Mouse (Mus musculus): Measurements from ENCODE around the gene Aff1.
A peak's percentile ranks its signal among the peaks of the same experiment; 100 is the strongest.

Aff1 gene

GRCm38 (mm10) chr5:103691624-103692530, at the start of gene Aff1:
Aff1 (plus strand) TSS chr5:103692374.
- peak; percentile 91 for DNase-seq (ENCODE audit: extremely low spot score, low spot score)

DNA sequence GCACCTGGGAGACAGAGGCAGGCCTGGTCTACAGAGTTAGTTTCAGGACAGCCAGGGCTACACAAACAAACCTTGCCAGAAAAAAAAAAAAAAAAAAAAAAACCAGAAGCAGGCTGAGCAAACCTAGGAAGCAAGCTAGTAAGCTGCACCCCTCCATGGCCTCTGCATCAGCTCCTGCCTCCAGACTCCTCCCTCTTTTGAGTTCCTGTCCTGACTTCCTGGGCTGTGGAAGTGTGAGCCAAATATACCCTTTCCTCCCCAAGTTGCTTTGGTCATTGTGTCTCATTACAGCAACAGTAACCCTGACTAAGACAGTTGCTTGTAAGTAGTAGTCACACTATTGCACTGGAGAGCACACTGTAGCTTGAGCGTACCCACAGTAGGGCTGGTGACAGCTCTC, 48.0 kb upstream of the Aff1 start:
- DNase-seq (ENCODE audit: extremely low spot score, low spot score) = no peak

GRCm38 (mm10) chr5:103647320-103647719, 44.9 kb upstream of the Aff1 start:
- DNase-seq (ENCODE audit: extremely low spot score, low spot score) = no peak

GRCm38 (mm10) chr5:103654225-103654624, 37.9 kb upstream of the Aff1 start:
- DNase-seq (ENCODE audit: extremely low spot score, low spot score) = peak; percentile 50

GRCm38 (mm10) chr5:103654780-103655179, 37.4 kb upstream of the Aff1 start:
- no peak for DNase-seq (ENCODE audit: extremely low spot score, low spot score)

DNA sequence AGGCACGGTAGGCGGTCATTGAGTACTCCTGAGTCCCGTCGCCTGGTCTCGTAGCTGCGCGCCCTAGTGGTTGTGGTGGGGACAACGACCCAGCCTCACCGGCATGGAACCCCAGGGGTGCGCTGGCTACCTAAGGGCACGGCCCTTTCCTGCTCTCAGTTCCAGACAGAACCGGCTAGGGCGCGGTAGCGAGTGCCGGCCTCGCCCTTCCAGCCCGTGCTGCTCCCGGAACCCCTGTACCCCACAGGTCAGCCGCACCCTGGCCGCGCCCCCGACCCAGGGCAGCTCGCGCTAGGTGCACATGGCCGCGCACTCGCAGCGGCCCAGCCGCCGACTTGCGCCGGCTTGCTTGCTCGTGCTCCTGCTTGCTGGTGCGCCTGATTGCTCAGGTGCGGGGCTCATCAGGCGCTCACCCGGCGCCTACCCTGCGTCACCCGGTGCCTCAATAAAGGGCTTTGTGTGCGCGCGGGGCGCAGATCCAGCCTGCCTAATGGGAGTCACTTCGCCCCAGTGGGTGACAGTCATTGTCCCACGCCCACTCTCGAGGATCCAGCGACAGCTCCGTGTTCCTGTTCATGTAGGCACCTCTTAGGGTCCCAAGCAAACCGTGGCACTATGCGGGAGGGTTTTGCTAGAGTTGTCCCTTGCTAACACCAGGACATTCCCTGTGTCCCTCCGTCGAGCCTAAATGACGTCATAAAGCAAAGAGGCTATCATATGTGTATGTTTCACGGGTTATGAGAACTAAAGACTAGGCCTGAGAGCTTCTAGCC, 36.6 kb upstream of the Aff1 start, which contains the start of gene 1700016H13Rik:
1700016H13Rik (minus strand) TSS at position 665 of the 773 bp plus-strand sequence.
- DNase-seq (ENCODE audit: extremely low spot score, low spot score) = peak; percentile 84

- DNase-seq (ENCODE audit: extremely low spot score, low spot score) = no peak
Observed at GRCm38 (mm10) chr5:103658921-103659320, 33.3 kb upstream of the Aff1 start.

DNA sequence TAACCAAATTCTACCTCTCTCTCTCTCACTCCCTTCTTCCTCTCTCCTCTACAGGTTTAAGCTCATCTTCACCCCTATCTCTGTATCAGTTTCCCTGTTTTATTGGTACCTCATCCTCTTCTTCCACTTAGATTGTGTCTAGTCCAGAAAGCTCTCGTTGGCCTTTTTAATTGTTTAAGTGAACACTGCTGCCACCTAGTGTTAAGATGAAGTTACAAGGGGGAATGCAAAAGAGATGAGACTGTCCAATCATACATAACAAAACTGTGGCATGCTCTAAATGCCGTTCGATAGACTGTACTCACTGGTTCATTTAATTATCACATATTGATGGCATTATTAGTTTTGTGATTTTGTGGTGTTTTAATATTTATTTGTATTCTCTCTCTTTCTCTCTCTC, 32.6 kb upstream of the Aff1 start:
- no peak for DNase-seq (ENCODE audit: extremely low spot score, low spot score)

GRCm38 (mm10) chr5:103664932-103665331, 27.2 kb upstream of the Aff1 start:
- no peak for DNase-seq (ENCODE audit: extremely low spot score, low spot score)

DNA sequence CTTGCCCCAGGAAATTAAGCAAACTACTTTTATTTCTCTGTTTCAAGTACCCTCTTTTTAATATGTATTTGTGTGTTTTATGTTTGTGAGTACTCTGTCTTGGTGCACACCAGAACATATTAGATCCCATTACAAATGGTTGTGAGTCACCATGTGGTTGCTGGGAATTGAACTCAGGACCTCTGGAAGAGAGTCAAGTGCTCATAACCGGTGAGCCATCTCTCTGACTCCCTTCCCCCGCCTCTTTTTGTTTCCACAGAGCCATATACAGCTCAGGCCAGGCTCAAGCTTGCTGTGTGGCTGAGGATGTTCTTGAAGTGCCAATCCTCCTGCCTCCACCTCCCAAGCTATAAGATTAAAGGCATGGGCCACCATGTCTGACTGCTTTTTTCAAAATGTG, 26.3 kb upstream of the Aff1 start:
- DNase-seq (ENCODE audit: extremely low spot score, low spot score) = no peak

DNA sequence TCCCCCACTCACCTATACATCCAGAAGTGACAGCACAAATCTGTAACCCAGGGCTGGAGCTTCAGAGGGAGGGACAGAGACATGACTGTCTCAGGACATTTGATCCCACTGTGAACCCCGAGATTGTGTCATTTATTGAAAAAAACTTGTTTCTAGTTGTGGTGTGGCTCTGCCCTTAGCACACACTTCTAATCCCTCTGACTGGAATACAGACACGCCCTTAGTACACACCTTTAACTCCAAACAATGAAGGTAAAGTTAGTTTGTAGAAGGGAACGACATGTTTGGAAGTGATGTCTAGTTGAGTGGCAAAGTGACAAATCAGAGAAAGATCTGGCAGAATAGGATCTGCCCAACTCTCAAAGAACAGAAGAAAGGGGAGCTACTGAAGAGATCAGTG, 20.3 kb upstream of the Aff1 start:
- DNase-seq (ENCODE audit: extremely low spot score, low spot score) = no peak

DNA sequence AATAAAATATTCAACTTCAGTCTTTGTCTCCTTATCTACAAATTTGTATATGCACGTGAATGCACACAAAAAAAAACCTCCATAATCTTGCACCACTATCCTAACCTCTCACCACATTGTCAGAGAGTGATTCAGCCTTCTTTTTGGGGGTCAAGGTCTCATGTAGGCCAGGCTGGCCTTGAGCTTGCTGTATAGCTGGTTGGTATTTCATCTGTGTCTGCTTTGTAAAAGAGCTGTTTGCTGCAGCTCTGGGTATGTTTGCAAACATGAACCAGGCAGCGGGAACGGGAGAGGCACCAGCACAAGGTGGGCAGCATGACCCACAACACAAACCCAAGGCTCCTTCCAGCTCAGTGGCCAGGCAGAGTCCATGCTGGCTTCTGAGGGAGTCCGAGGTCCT, 18.6 kb upstream of the Aff1 start:
- no peak for DNase-seq (ENCODE audit: extremely low spot score, low spot score)

GRCm38 (mm10) chr5:103674482-103674881, 17.7 kb upstream of the Aff1 start:
- DNase-seq (ENCODE audit: extremely low spot score, low spot score) = no peak

GRCm38 (mm10) chr5:103676289-103676881, 15.8 kb upstream of the Aff1 start:
- no peak for DNase-seq (ENCODE audit: extremely low spot score, low spot score)

DNA sequence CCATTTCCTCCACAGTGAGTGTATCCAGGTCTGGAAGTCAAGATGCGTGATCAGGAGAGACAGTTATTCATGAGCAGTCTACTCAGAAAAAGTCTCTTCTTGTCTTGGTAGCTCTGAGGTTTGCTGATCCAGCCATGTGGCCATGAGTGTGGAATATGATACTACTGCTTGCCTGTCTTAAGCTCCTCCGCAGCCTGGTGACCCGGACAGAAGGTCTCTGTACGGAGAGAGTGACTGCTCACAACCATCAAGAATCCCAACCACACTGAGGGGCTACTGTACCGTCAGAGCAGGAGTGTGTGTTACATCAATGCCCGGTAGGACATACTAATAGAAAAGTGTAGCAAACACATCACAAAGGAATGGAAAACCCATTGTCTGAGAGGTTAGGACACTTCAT, 14.3 kb upstream of the Aff1 start:
- no peak for DNase-seq (ENCODE audit: extremely low spot score, low spot score)

GRCm38 (mm10) chr5:103678974-103679373, 13.2 kb upstream of the Aff1 start:
- DNase-seq (ENCODE audit: extremely low spot score, low spot score) = no peak

GRCm38 (mm10) chr5:103680381-103680780, 11.8 kb upstream of the Aff1 start:
- peak; percentile 74 for DNase-seq (ENCODE audit: extremely low spot score, low spot score)

GRCm38 (mm10) chr5:103681824-103682223, 10.3 kb upstream of the Aff1 start:
- no peak for DNase-seq (ENCODE audit: extremely low spot score, low spot score)

DNA sequence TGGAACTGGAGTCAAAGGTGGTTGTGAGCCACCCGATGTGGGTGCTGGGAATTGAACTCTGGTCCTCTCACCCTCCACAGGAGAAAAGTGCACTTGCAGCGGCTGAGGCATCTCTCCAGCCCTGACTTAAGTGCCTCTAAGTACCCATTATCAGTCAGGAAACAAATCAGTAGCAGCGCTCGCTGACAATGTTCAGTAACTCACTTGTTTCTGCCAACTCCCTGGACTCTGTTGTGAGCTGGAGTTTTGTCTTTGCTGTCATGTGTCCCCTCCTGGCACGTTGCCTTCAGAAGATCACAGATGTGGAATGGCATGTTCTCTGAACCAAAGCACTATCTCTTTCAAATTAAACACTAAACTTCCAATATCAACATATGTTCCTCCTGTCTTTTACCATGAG, 2.5 kb upstream of the Aff1 start:
- no peak for DNase-seq (ENCODE audit: extremely low spot score, low spot score)

DNA sequence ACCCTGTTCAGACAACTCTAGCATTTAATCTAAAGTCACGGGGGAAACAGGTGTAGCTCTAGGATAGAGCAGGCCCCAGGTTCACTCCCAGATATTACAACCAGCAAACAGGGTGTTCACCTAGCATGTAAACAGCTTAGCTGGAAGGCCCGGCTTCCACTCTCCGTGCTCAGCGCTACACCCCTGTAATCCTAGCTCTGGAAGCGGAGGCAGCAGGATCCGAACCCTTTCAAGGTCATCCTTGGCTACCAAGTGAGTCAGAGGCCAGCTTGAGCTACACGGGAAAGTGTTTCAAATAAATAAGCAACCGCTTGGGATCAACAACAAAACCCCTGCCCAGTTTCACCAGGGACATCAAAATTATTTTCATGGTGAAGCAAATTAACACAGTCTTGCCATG, 2.0 kb upstream of the Aff1 start:
- DNase-seq (ENCODE audit: extremely low spot score, low spot score) = no peak

GRCm38 (mm10) chr5:103691171-103691570, 1.0 kb upstream of the Aff1 start:
- no peak for DNase-seq (ENCODE audit: extremely low spot score, low spot score)

DNA sequence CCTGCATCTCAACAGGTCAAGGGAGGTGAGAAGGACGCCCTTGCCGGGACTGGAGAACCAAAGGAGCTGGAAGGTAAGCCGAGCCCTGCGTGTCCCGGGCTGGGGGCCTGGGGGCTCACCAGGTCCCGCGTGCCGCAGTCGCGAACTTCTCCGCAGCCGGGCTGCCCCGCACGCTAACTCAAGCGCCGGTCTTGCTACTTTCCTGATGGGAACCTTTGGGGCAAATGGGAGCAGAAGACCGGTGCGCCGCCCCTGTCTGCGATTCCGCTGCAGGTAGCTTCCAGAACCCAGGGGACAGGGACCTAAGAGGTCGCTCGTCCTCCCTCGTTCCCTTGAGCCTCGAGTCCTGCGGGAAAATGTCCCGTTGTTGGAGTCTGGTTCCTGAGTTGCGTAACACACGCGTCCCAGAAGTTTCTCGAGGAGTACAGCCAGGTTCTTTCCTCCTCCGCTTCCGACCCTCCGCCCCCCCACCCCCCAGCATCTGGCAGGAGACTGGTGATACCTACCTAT, 412 bp downstream of the Aff1 start:
- no peak for DNase-seq (ENCODE audit: extremely low spot score, low spot score)
